Mouse (Mus musculus): ENCODE measurements around the gene Mtrex. TPM values are rescaled to one million over a fixed set of nuclear protein-coding genes. Genes with fewer than 3 reads are reported as not detected.

Gene Mtrex
- polyA plus RNA-seq (2014; fragmentation: Nextera tagmentation; extraction: Ambion mirVana): 55.7 and 63.1 TPM in 2 replicates

DNA sequence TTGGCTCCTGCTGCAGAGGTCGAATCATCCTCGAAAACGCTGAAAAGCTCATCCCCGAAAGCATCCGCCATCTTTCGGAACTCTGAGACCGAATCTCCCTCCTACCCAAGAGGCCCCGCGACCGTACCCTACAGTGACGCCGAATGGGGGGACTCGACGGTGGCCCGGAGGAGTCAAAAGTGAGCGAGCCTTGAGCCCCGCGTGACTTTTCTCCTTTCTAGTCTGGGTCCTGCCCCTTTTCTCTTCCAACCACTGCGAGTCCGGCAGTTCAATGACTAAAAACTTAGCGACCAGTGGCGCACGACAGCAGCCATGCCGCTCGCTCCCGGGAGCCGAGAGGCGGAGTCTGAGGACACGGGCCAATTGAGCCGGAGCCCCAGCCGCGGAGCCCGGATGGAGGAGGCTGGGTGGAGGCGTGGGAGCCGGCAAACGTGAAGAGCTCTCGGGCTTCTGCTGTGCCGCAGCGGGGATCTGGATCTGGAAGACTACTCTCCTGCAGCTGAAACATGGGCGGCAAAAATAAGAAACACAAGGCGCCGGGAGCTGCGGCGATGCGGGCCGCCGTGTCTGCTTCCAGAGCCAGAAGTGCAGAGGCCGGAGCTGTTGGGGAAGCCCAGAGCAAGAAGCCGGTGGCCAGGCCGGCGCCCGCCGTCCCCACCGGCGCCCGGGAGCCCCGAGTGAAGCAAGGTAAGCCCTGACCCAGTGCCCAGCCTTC lies at the start of gene Mtrex, which contains the start of gene Dhx29:
Gene Mtrex, minus strand, starts transcription at position 112 of the 715 bp plus-strand sequence.
Gene Dhx29, plus strand, starts transcription at position 168 of the 715 bp plus-strand sequence.
- Histone ChIP-seq H3K4me3 (ENCODE audit: low read depth, low read length) (peak within 1 kb of the TSS; percentile 82), H3K9ac (ENCODE audit: low read depth, low read length) (peak within 1 kb of the TSS; percentile 92), H3K27ac (ENCODE audit: low read depth, low read length) (peak within 1 kb of the TSS; percentile 87), H3K4me2 (peak within 1 kb of the TSS; percentile 72), H3K36me3 (ENCODE audit: control insufficient read depth, insufficient read depth, low read length) (peaks cover 2% of the 10 kb centered on the region), H3K4me1 (ENCODE audit: control insufficient read depth, insufficient read depth, low read length) (peaks cover 16% of the 10 kb centered on the region), H3K27me3 (ENCODE audit: control insufficient read depth, insufficient read depth, low read length) (no peaks in the 10 kb centered on the region), H3K9me3 (replicated peaks; ENCODE audit: control insufficient read depth, low read length) (no peaks in the 10 kb centered on the region)
- ATAC-seq (replicated peaks; ENCODE audit: insufficient number of reproducible peaks, low FRiP score, low TSS enrichment): peak; percentile 97
- WGBS (ENCODE audit: insufficient replicate concordance): under 1% methylated on average over 57 of the region's 57 CpGs

DNA sequence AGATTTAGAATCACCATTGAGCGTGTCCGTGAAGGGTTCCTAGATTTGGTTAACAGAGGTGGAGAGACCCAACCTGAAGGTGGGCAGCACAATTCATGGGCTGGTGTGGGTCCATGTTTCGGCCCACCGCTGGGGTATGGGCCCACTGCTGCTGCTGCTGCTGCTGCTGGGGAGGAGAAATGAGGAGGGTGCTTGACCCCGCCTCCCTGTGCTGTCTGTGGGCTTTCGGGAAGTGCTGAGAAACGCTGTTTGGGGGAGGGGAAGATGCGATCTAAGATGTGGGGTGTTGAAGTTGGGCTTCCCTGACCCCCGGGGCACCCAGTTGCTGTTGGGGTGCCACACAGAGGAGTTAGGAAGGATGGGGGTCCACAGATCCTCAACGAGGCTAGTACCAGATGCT lies 49.5 kb upstream of the Mtrex start:
- Histone ChIP-seq H3K27ac (ENCODE audit: low read depth, low read length) (no peak overlapping the region), H3K9ac (ENCODE audit: low read depth, low read length) (no peak overlapping the region), H3K9me3 (replicated peaks; ENCODE audit: control insufficient read depth, low read length) (no peaks in the 10 kb centered on the region), H3K36me3 (ENCODE audit: control insufficient read depth, insufficient read depth, low read length) (no peaks in the 10 kb centered on the region), H3K4me2 (no peak overlapping the region), H3K4me1 (ENCODE audit: control insufficient read depth, insufficient read depth, low read length) (no peaks in the 10 kb centered on the region), H3K27me3 (ENCODE audit: control insufficient read depth, insufficient read depth, low read length) (peaks cover 15% of the 10 kb centered on the region), H3K4me3 (ENCODE audit: low read depth, low read length) (no peak overlapping the region)
- WGBS (ENCODE audit: insufficient replicate concordance): 33% methylated on average over 10 of the region's 10 CpGs
- no peak for ATAC-seq (replicated peaks; ENCODE audit: insufficient number of reproducible peaks, low FRiP score, low TSS enrichment)

DNA sequence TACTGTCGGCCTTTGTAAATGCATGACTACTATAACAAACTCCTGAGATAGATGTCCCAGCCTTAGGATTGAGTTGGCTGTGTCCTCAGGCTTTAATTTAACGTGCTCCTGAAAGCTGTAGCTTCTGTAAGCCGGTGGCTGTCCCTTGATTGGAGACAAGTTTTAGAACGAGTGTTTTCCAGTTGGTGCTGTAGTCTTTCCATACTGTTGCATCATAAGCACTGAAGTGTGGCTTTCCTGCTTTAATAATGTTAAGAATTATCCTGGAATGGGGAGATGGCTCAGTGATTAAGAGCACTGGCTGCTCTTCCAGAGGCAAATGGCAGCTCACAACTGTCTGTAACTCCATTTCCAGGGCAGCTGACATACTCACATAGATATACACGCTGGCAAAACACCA lies 40.1 kb upstream of the Mtrex start:
- no peak overlapping the region for H3K27ac ChIP-seq (ENCODE audit: low read depth, low read length)

DNA sequence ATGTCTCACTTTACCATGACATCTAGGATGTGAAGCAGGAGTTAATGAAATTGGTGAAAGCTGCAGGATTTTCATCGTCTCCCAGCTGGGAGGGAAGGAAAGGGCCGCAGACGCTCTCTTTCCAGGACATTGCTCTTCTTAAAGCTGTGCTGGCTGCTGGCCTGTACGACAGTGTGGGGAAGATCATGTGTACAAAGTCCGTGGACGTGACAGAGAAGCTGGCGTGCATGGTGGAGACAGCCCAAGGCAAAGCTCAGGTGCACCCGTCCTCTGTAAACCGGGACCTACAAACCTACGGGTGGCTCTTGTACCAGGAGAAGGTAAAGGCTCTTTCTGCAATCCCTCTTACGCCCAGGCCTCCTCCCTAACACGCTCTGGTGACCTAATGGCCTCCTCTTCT lies 37.2 kb upstream of the Mtrex start:
- Histone ChIP-seq H3K4me1 (ENCODE audit: control insufficient read depth, insufficient read depth, low read length) (no peaks in the 10 kb centered on the region), H3K4me2 (no peak overlapping the region), H3K27ac (ENCODE audit: low read depth, low read length) (no peak overlapping the region), H3K4me3 (ENCODE audit: low read depth, low read length) (no peak overlapping the region), H3K36me3 (ENCODE audit: control insufficient read depth, insufficient read depth, low read length) (peaks cover 4% of the 10 kb centered on the region; the same call in 1 of the 2 replicates), H3K9ac (ENCODE audit: low read depth, low read length) (no peak overlapping the region), H3K9me3 (replicated peaks; ENCODE audit: control insufficient read depth, low read length) (no peaks in the 10 kb centered on the region), H3K27me3 (ENCODE audit: control insufficient read depth, insufficient read depth, low read length) (no peaks in the 10 kb centered on the region)
- 90% methylated on average over 12 of the region's 12 CpGs for WGBS (ENCODE audit: insufficient replicate concordance)
- no peak for ATAC-seq (replicated peaks; ENCODE audit: insufficient number of reproducible peaks, low FRiP score, low TSS enrichment)

More for the DNA sequence above, 40.1 kb upstream of the Mtrex start:
- Histone ChIP-seq H3K4me1 (ENCODE audit: control insufficient read depth, insufficient read depth, low read length) (no peaks in the 10 kb centered on the region), H3K4me3 (ENCODE audit: low read depth, low read length) (no peak overlapping the region), H3K9ac (ENCODE audit: low read depth, low read length) (no peak overlapping the region), H3K4me2 (no peak overlapping the region), H3K27me3 (ENCODE audit: control insufficient read depth, insufficient read depth, low read length) (no peaks in the 10 kb centered on the region), H3K9me3 (replicated peaks; ENCODE audit: control insufficient read depth, low read length) (no peaks in the 10 kb centered on the region), H3K36me3 (ENCODE audit: control insufficient read depth, insufficient read depth, low read length) (peaks cover 5% of the 10 kb centered on the region; the same call in 1 of the 2 replicates)
- WGBS (ENCODE audit: insufficient replicate concordance): 90% methylated on average over 5 of the region's 5 CpGs
- ATAC-seq (replicated peaks; ENCODE audit: insufficient number of reproducible peaks, low FRiP score, low TSS enrichment): no peak

DNA sequence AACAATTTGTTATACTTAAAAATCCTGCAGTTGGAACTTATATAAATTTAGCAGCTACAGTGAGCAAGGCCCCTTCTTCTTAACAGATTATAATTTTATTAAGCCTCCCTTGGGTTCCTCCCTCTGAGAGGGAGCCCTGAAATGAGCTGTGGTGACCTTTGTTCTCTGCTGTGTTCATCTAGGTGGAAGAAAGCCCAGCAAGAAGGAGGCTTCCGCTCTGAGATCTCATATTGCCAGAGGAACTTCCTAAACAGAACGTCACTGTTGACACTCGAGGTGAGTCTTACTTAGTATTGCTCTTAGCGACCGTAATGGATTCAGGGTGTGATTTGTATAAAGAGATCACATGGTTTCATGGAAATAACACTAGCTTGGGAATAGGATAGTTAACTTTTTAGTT lies 35.9 kb upstream of the Mtrex start:
- no peak overlapping the region for H3K27ac ChIP-seq (ENCODE audit: low read depth, low read length)
- no peak overlapping the region for H3K9ac ChIP-seq (ENCODE audit: low read depth, low read length)
- peaks cover 3% of the 10 kb centered on the region; the same call in 1 of the 2 replicates for H3K36me3 ChIP-seq (ENCODE audit: control insufficient read depth, insufficient read depth, low read length)
- H3K4me2 ChIP-seq: no peak overlapping the region
- no peak overlapping the region for H3K4me3 ChIP-seq (ENCODE audit: low read depth, low read length)
- ATAC-seq (replicated peaks; ENCODE audit: insufficient number of reproducible peaks, low FRiP score, low TSS enrichment): no peak
- 88% methylated on average over 5 of the region's 5 CpGs for WGBS (ENCODE audit: insufficient replicate concordance)
- no peaks in the 10 kb centered on the region for H3K27me3 ChIP-seq (ENCODE audit: control insufficient read depth, insufficient read depth, low read length)
- H3K9me3 ChIP-seq (replicated peaks; ENCODE audit: control insufficient read depth, low read length): no peaks in the 10 kb centered on the region
- no peaks in the 10 kb centered on the region for H3K4me1 ChIP-seq (ENCODE audit: control insufficient read depth, insufficient read depth, low read length)

DNA sequence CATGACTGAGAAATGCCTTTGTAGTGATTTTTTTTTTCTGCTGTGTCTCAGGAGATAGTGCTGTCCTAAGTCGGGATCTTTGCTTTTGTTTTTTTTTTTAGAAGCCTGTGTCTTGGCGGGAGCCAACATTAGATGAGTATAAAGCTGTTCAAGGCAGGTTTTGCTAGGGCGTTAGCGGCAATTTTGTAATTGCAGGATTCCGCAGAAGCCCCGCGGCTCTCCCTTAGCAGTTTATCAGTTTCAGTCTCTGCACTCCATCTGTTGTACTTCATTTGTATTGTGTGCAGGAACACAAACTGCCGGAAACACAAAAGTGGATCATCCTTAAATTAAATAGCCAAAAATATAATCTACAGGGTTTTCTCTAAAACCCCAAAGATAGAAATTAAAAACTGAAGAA lies 26.9 kb upstream of the Mtrex start:
- no peak overlapping the region for H3K4me3 ChIP-seq (ENCODE audit: low read depth, low read length)
- H3K4me1 ChIP-seq (ENCODE audit: control insufficient read depth, insufficient read depth, low read length): no peaks in the 10 kb centered on the region
- no peak for ATAC-seq (replicated peaks; ENCODE audit: insufficient number of reproducible peaks, low FRiP score, low TSS enrichment)
- peaks cover 6% of the 10 kb centered on the region; the same call in 1 of the 2 replicates for H3K36me3 ChIP-seq (ENCODE audit: control insufficient read depth, insufficient read depth, low read length)
- no peak overlapping the region for H3K27ac ChIP-seq (ENCODE audit: low read depth, low read length)
- H3K9ac ChIP-seq (ENCODE audit: low read depth, low read length): no peak overlapping the region
- H3K4me2 ChIP-seq: no peak overlapping the region
- H3K27me3 ChIP-seq (ENCODE audit: control insufficient read depth, insufficient read depth, low read length): no peaks in the 10 kb centered on the region
- WGBS (ENCODE audit: insufficient replicate concordance): 88% methylated on average over 8 of the region's 8 CpGs
- H3K9me3 ChIP-seq (replicated peaks; ENCODE audit: control insufficient read depth, low read length): no peaks in the 10 kb centered on the region

DNA sequence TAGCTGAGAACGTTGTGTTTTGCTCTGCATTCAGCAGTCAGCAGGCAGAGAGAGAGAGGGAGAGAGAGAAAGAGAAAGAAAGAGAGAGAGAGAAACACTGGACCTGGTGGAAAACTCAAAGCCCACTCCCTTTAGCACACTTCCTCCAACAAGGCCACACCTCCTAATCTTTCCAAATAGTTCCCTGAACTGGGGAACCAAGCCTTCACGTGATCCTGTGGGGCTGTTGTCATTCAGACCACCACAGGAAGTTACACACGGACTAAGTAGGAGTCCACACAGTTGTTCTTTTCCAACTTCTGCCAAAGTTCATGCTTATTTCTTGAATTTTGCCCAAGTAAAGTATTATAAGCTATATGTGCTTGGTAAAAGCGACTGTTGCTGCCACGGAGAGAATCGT lies 18.7 kb upstream of the Mtrex start:
- Histone ChIP-seq H3K9me3 (replicated peaks; ENCODE audit: control insufficient read depth, low read length) (no peaks in the 10 kb centered on the region), H3K4me1 (ENCODE audit: control insufficient read depth, insufficient read depth, low read length) (no peaks in the 10 kb centered on the region), H3K4me3 (ENCODE audit: low read depth, low read length) (no peak overlapping the region), H3K27ac (ENCODE audit: low read depth, low read length) (no peak overlapping the region), H3K36me3 (ENCODE audit: control insufficient read depth, insufficient read depth, low read length) (peaks cover 22% of the 10 kb centered on the region), H3K27me3 (ENCODE audit: control insufficient read depth, insufficient read depth, low read length) (no peaks in the 10 kb centered on the region), H3K4me2 (no peak overlapping the region), H3K9ac (ENCODE audit: low read depth, low read length) (no peak overlapping the region)
- 83% methylated on average over 6 of the region's 6 CpGs for WGBS (ENCODE audit: insufficient replicate concordance)
- no peak for ATAC-seq (replicated peaks; ENCODE audit: insufficient number of reproducible peaks, low FRiP score, low TSS enrichment)

DNA sequence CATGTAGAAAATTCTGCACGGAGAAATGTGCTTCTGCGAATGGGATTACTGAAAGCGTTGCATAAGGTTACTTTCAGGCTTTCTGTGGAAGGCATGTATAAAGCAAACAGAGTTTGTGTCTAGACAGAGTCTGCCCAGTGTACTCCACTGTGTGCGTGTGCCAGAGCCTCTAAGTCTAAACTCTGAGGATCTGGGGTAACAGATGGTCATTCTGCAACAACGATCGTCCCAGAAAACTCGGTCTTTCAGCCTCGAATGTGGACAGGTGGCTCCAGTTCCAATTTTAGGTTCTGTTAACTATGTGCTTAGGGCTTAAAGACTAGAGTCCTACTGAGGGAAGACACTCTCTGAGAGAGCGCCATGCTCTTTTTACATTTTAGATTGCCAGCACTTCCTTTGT lies 18.1 kb upstream of the Mtrex start:
- Histone ChIP-seq H3K9ac (ENCODE audit: low read depth, low read length) (no peak overlapping the region), H3K4me3 (ENCODE audit: low read depth, low read length) (no peak overlapping the region), H3K4me2 (no peak overlapping the region), H3K4me1 (ENCODE audit: control insufficient read depth, insufficient read depth, low read length) (no peaks in the 10 kb centered on the region), H3K27ac (ENCODE audit: low read depth, low read length) (no peak overlapping the region), H3K9me3 (replicated peaks; ENCODE audit: control insufficient read depth, low read length) (no peaks in the 10 kb centered on the region), H3K27me3 (ENCODE audit: control insufficient read depth, insufficient read depth, low read length) (no peaks in the 10 kb centered on the region), H3K36me3 (ENCODE audit: control insufficient read depth, insufficient read depth, low read length) (peaks cover 22% of the 10 kb centered on the region)
- no peak for ATAC-seq (replicated peaks; ENCODE audit: insufficient number of reproducible peaks, low FRiP score, low TSS enrichment)
- 94% methylated on average over 9 of the region's 9 CpGs for WGBS (ENCODE audit: insufficient replicate concordance)

DNA sequence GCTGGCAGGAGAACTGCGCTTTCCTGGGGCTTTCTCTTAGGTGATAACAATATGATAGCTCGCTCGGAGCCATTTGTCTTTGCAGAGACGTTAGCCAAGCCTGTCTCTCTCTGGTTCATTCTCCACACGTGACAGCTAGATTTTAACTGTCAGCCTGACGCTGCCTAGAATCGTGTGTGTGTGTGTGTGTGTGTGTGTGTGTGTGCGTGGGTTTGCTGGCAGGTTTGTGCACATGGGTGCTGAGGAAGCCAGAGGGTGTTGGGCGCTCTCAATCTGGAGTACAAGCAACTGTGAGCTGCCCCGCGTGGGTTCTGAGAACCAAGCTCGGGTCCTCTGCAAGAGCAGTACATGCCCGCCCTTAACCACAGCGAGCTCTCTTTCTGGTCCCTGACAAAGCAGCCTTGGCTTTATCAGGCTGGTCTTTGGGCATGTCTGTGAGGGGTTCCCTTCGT lies 14.7 kb upstream of the Mtrex start:
- no peaks in the 10 kb centered on the region for H3K27me3 ChIP-seq (ENCODE audit: control insufficient read depth, insufficient read depth, low read length)
- H3K36me3 ChIP-seq (ENCODE audit: control insufficient read depth, insufficient read depth, low read length): peaks cover 14% of the 10 kb centered on the region
- no peak overlapping the region for H3K4me3 ChIP-seq (ENCODE audit: low read depth, low read length)
- no peaks in the 10 kb centered on the region for H3K9me3 ChIP-seq (replicated peaks; ENCODE audit: control insufficient read depth, low read length)
- H3K9ac ChIP-seq (ENCODE audit: low read depth, low read length): no peak overlapping the region; the same call in 1 of the 2 replicates
- no peak overlapping the region for H3K27ac ChIP-seq (ENCODE audit: low read depth, low read length)
- no peak for ATAC-seq (replicated peaks; ENCODE audit: insufficient number of reproducible peaks, low FRiP score, low TSS enrichment)
- WGBS (ENCODE audit: insufficient replicate concordance): 28% methylated on average over 15 of the region's 15 CpGs
- no peaks in the 10 kb centered on the region for H3K4me1 ChIP-seq (ENCODE audit: control insufficient read depth, insufficient read depth, low read length)
- H3K4me2 ChIP-seq: peak overlapping the region; percentile 38

Data from heart, embryonic 11.5 days (tissue).